Mouse (Mus musculus) olfactory bulb, adult 2 months (tissue): ENCODE data around the gene Prkab2.

ENCODE experiments used
- CTCF ChIP-seq: fragments of 200-500 bp; IDR thresholded peaks from 2 replicates; pipeline ENCODE4 v1.5.1; 2012; ENCODE audit warnings: low read depth, mild to moderate bottlenecking, low read length, moderate library complexity; ENCODE audit not compliant: insufficient read depth
- POLR2A ChIP-seq: fragments of 200-500 bp; IDR thresholded peaks from 2 replicates; pipeline ENCODE4 v1.6.1; 2012; ENCODE audit warnings: mild to moderate bottlenecking, low read depth, low read length, moderate library complexity; ENCODE audit not compliant: insufficient read depth

- TF ChIP-seq POLR2A: no peak
- no peak for TF ChIP-seq CTCF
Measured at GRCm38 (mm10) chr3:97667093-97667675, 9.2 kb downstream of the Prkab2 start.
